Mouse (Mus musculus) ES-Bruce4 (cell line): Measurements from ENCODE around the gene Kalrn.

Experiments
- CTCF ChIP-seq: IDR thresholded peaks from one replicate; pipeline ENCODE4 v1.8.1; 2011; ENCODE audit warnings: low read depth, low read length
- POLR2A ChIP-seq: IDR thresholded peaks from one replicate; pipeline ENCODE4 v1.8.1; 2011; ENCODE audit warnings: low read length; ENCODE audit not compliant: insufficient read depth

GRCm38 (mm10) chr16:34310363-34310762 lies 263.0 kb downstream of the Kalrn start:
- TF ChIP-seq CTCF (no peak), POLR2A (no peak)
